Mouse (Mus musculus): Measurements from ENCODE around the gene Mmaa.

Gene Mmaa

GRCm38 (mm10) chr8:79227916-79228315 lies 66.8 kb downstream of the Mmaa start:
- in situ Hi-C loops (cut with MboI; ENCODE audit: unreplicated experiment in 2 of 2): no loop called here

- in situ Hi-C loops (cut with MboI; ENCODE audit: unreplicated experiment in 2 of 2): no loop called here
Measured at GRCm38 (mm10) chr8:79227194-79227593, 67.5 kb downstream of the Mmaa start.

GRCm38 (mm10) chr8:79226046-79226445 lies 68.7 kb downstream of the Mmaa start:
- in situ Hi-C loops (cut with MboI; ENCODE audit: unreplicated experiment in 2 of 2): no loop called here

GRCm38 (mm10) chr8:79225586-79225985 lies 69.2 kb downstream of the Mmaa start:
- in situ Hi-C loops (cut with MboI; ENCODE audit: unreplicated experiment in 2 of 2): no loop called here

- in situ Hi-C loops (cut with MboI; ENCODE audit: unreplicated experiment in 2 of 2): no loop called here
Measured at GRCm38 (mm10) chr8:79224363-79224762, 70.4 kb downstream of the Mmaa start.

- in situ Hi-C loops (cut with MboI; ENCODE audit: unreplicated experiment in 2 of 2): no loop called here
Measured at GRCm38 (mm10) chr8:79222752-79223141, 72.0 kb downstream of the Mmaa start.

GRCm38 (mm10) chr8:79222106-79222751 lies 72.5 kb downstream of the Mmaa start:
- in situ Hi-C loops (cut with MboI; ENCODE audit: unreplicated experiment in 2 of 2): no loop called here
